In genomic region chr1:171503592-171504291, GRCm38 (mm10) we compare ENCODE assay signal across 8 mouse cellular contexts. TPM values are rescaled to one million over a fixed set of nuclear protein-coding genes. Genes with fewer than 3 reads are reported as not detected.
DNase-seq lines count a peak whose midpoint lies in the region; ATAC-seq and TF ChIP-seq lines count a peak whose summit lies in the region.

No protein-coding gene starts in this region.

- H3K9me3 ChIP-seq in ES-Bruce4 (replicated peaks; ENCODE audit: control insufficient read depth, insufficient read depth, low read length, poor library complexity, severe bottlenecking), result no peaks in the 10 kb centered on the region
- H3K9me3 ChIP-seq in forebrain, embryonic 12.5 days, result no peaks in the 10 kb centered on the region

- H3K4me3 ChIP-seq in ES-Bruce4 (ENCODE audit: low read depth, low read length), result peak overlapping the region; percentile 69
- H3K4me3 ChIP-seq in forebrain, embryonic 12.5 days (replicated peaks), result peak overlapping the region; percentile 59

- no peak for TF ChIP-seq POLR2A in ES-Bruce4 (IDR thresholded peaks at IDR 0.05; ENCODE audit: insufficient read depth, low read length)
- peak; percentile 20; the same call in 1 of the 2 replicates for TF ChIP-seq POLR2A in brain, embryonic 14.5 days (IDR thresholded peaks at IDR 0.05; ENCODE audit: borderline replicate concordance, extremely low read depth, insufficient read depth, insufficient read length, poor library complexity, severe bottlenecking)

- DNase-seq in brain, embryonic 14.5 days (ENCODE audit: low read depth), result peak; percentile 83
- peak; percentile 62 for DNase-seq in heart, postnatal 4 days
- DNase-seq in layer of hippocampus, postnatal 25 days (ENCODE audit: extremely low spot score in 1 of 2, low spot score in 1 of 2), result peak; percentile 52 to 58
- peak; percentile 72 for DNase-seq in lung, postnatal 14 days
- DNase-seq in ovary, postnatal 36 days (ENCODE audit: low spot score), result peak; percentile 56
- peak; percentile 54 to 59 for DNase-seq in thymus, postnatal 10 days (ENCODE audit: low spot score in 2 of 2)

- WGBS in forebrain, embryonic 12.5 days, result under 1% methylated on average over 53 of the region's 53 CpGs

- H3K9ac ChIP-seq in ES-Bruce4 (ENCODE audit: low read depth, poor library complexity, severe bottlenecking), result peak overlapping the region; percentile 44
- H3K9ac ChIP-seq in forebrain, embryonic 12.5 days, result peak overlapping the region; percentile 74

- H3K4me1 ChIP-seq in ES-Bruce4 (ENCODE audit: control insufficient read depth, insufficient read depth, low read length), result peaks cover 3% of the 10 kb centered on the region
- H3K4me1 ChIP-seq in forebrain, embryonic 12.5 days, result peaks cover 10% of the 10 kb centered on the region

- peak; percentile 62 for ATAC-seq in forebrain, embryonic 12.5 days (ENCODE audit: low FRiP score)

- no peak for TF ChIP-seq EP300 in ES-Bruce4 (IDR thresholded peaks at IDR 0.05; ENCODE audit: insufficient read depth, low read depth, low read length)

- H3K27me3 ChIP-seq in ES-Bruce4 (ENCODE audit: control insufficient read depth, insufficient read depth, low read length, poor library complexity, severe bottlenecking), result no peaks in the 10 kb centered on the region
- no peaks in the 10 kb centered on the region for H3K27me3 ChIP-seq in forebrain, embryonic 12.5 days

- H3K36me3 ChIP-seq in ES-Bruce4 (ENCODE audit: control insufficient read depth, insufficient read depth, low read length, poor library complexity, severe bottlenecking), result no peaks in the 10 kb centered on the region
- H3K36me3 ChIP-seq in forebrain, embryonic 12.5 days (replicated peaks), result no peaks in the 10 kb centered on the region; the same call in 1 of the 2 replicates

- no peak for TF ChIP-seq CTCF in ES-Bruce4 (IDR thresholded peaks at IDR 0.05; ENCODE audit: low read depth, low read length)
- TF ChIP-seq CTCF in brain, embryonic 14.5 days (IDR thresholded peaks at IDR 0.05; ENCODE audit: borderline replicate concordance, extremely low read depth, insufficient read depth, insufficient read length), result no peak

- peak overlapping the region; percentile 70 for H3K27ac ChIP-seq in ES-Bruce4 (ENCODE audit: insufficient read depth, low read length)
- peak overlapping the region; percentile 97 for H3K27ac ChIP-seq in forebrain, embryonic 12.5 days

- peak overlapping the region; percentile 70 for H3K4me2 ChIP-seq in forebrain, embryonic 12.5 days

RNA-seq across cellular contexts. Expression of gene Alyref2, which starts 0.5 kb away (rescaled TPM):
- polyA plus RNA-seq in ES-Bruce4 (2011; ENCODE audit: insufficient read depth, insufficient read length, low read depth, missing spikeins), result 4.7 and 5.2 TPM in 2 replicates
- polyA plus RNA-seq in brain, embryonic 14.5 days (2012; rRNA removed), result 15.8 and 17.8 TPM in 2 replicates
- 17.1 and 20.2 TPM in 2 replicates for polyA plus RNA-seq in forebrain, embryonic 12.5 days (2016; fragmentation: Nextera tagmentation; extraction: Ambion mirVana)
- total RNA-seq in heart, postnatal 4 days (2021), result 1 to 10 TPM; 4.3 to 4.9 TPM
- total RNA-seq in layer of hippocampus, postnatal 25 days (2021), result 1 to 10 TPM; 6.1 to 7.5 TPM

RNA-seq across cellular contexts. Expression of gene Itln1, which starts 31.4 kb away (rescaled TPM):
- polyA plus RNA-seq in ES-Bruce4 (2011; ENCODE audit: insufficient read depth, insufficient read length, low read depth, missing spikeins), result not detected in 2 replicates
- 0.08 TPM in 1 of 2 replicates, not detected in the other for polyA plus RNA-seq in brain, embryonic 14.5 days (2012; rRNA removed)
- polyA plus RNA-seq in forebrain, embryonic 12.5 days (2016; fragmentation: Nextera tagmentation; extraction: Ambion mirVana), result not detected in 2 replicates
- not detected for total RNA-seq in heart, postnatal 4 days (2021)
- not detected for total RNA-seq in layer of hippocampus, postnatal 25 days (2021)

RNA-seq across cellular contexts. Expression of gene Cd244a, which starts 55.3 kb away (rescaled TPM):
- not detected in 2 replicates for polyA plus RNA-seq in ES-Bruce4 (2011; ENCODE audit: insufficient read depth, insufficient read length, low read depth, missing spikeins)
- not detected in 2 replicates for polyA plus RNA-seq in brain, embryonic 14.5 days (2012; rRNA removed)
- polyA plus RNA-seq in forebrain, embryonic 12.5 days (2016; fragmentation: Nextera tagmentation; extraction: Ambion mirVana), result not detected in 2 replicates
- total RNA-seq in heart, postnatal 4 days (2021), result under 1 TPM; 0.07 to 0.16 TPM
- total RNA-seq in layer of hippocampus, postnatal 25 days (2021), result not detected

Comparison
In these comparisons a context has a peak if more than half of its experiments do, and no peak if none do; other contexts are left out.
1. Peak in every context shown above with its lines: DNase-seq, ATAC-seq, H3K4me3 ChIP-seq and H3K27ac ChIP-seq.